Mouse (Mus musculus) heart, embryonic 16.5 days (tissue): Measurements from ENCODE around the gene Kif1b. TPM values are rescaled to one million over a fixed set of nuclear protein-coding genes. Genes with fewer than 3 reads are reported as not detected.

Experiments used
- ATAC-seq: fragments of 200-750 bp; cut with Nextera tagmentation; replicated peaks from 2 replicates; pipeline ENCODE4 v1.8.0; 2017; ENCODE audit warnings: moderate number of reproducible peaks; ENCODE audit not compliant: insufficient read depth, low FRiP score; ENCODE audit errors: extremely low read depth
- H3K27ac ChIP-seq: fragments of 300-500 bp; sonication (generic); 2 replicates; pipeline ENCODE4 v1.5.1; 2014; ENCODE audit warnings: mild to moderate bottlenecking, low read length, control low read depth, moderate library complexity
- H3K27me3 ChIP-seq: fragments of 300-500 bp; sonication (generic); 2 replicates; pipeline ENCODE4 v1.6.1; 2014; ENCODE audit warnings: low read length, mixed read lengths; ENCODE audit not compliant: control insufficient read depth, insufficient read depth
- H3K36me3 ChIP-seq: fragments of 300-500 bp; sonication (generic); 2 replicates; pipeline ENCODE4 v1.6.1; 2014; ENCODE audit not compliant: control insufficient read depth, insufficient read depth
- H3K4me1 ChIP-seq: fragments of 300-500 bp; sonication (generic); 2 replicates; pipeline ENCODE4 v1.6.1; 2014; ENCODE audit warnings: low read length, mixed read lengths; ENCODE audit not compliant: control insufficient read depth, insufficient read depth
- H3K4me2 ChIP-seq: fragments of 300-500 bp; sonication (generic); 2 replicates; pipeline ENCODE4 v1.6.1; 2014; ENCODE audit warnings: low read depth, mild to moderate bottlenecking, control low read depth, low read length
- H3K4me3 ChIP-seq: fragments of 300-500 bp; sonication (generic); 2 replicates; pipeline ENCODE4 v1.5.1; 2014; ENCODE audit warnings: mild to moderate bottlenecking, control low read depth, low read length
- H3K9ac ChIP-seq: fragments of 300-500 bp; sonication (generic); 2 replicates; pipeline ENCODE4 v1.6.1; 2014; ENCODE audit warnings: low read length, control low read depth
- H3K9me3 ChIP-seq: fragments of 300-500 bp; sonication (generic); replicated peaks from 2 replicates; pipeline ENCODE4 v1.6.1; 2016; ENCODE audit warnings: low read length; ENCODE audit not compliant: control insufficient read depth
- WGBS: fragments of 180-500 bp; shearing (Covaris S2); extraction: QIAGEN DNeasy Blood & Tissue Kit; methylation state at CpG from one replicate; pipeline ENCODE4 v1.1.7; 2014; 5-methylcytosine and 5-hydroxymethylcytosine counted together
- polyA plus RNA-seq: library from polyadenylated mRNA; unstranded; fragments of >200 nt; fragmentation: Nextera tagmentation; extraction: Ambion mirVana; gene quantifications from 2 replicates; pipeline ENCODE4 v1.2.1, GENCODE M21; 2015

Kif1b gene
- polyA plus RNA-seq, 1 experiment from 2014 or later, result 39.8 TPM

GRCm38 (mm10) chr4:149131789-149132565, 175.5 kb downstream of the Kif1b start:
- Histone ChIP-seq H3K9ac (no peak overlapping the region), H3K27ac (no peak overlapping the region), H3K9me3 (no peaks in the 10 kb centered on the region), H3K4me1 (0 out of 2 replicates have a peak, but pooled peaks cover 2% of the 10 kb centered on the region), H3K27me3 (no peaks in the 10 kb centered on the region), H3K4me2 (no peak overlapping the region), H3K36me3 (peaks cover 3% of the 10 kb centered on the region; the same call in 1 of the 2 replicates), H3K4me3 (no peak overlapping the region)
- no peak for ATAC-seq
- 82% methylated on average over 21 of the region's 21 CpGs for WGBS

GRCm38 (mm10) chr4:149131021-149131752, 176.3 kb downstream of the Kif1b start:
- Histone ChIP-seq H3K27me3 (no peaks in the 10 kb centered on the region), H3K9me3 (no peaks in the 10 kb centered on the region), H3K36me3 (peaks cover 3% of the 10 kb centered on the region; the same call in 1 of the 2 replicates), H3K4me3 (no peak overlapping the region), H3K4me1 (no peaks in the 10 kb centered on the region), H3K4me2 (no peak overlapping the region), H3K27ac (no peak overlapping the region), H3K9ac (no peak overlapping the region)
- ATAC-seq, result no peak
- 89% methylated on average over 23 of the region's 23 CpGs for WGBS

- Histone ChIP-seq H3K9ac (no peak overlapping the region), H3K4me3 (no peak overlapping the region), H3K4me1 (no peaks in the 10 kb centered on the region), H3K27ac (no peak overlapping the region), H3K9me3 (no peaks in the 10 kb centered on the region), H3K27me3 (no peaks in the 10 kb centered on the region), H3K36me3 (peaks cover 3% of the 10 kb centered on the region; the same call in 1 of the 2 replicates), H3K4me2 (no peak overlapping the region)
- ATAC-seq, result no peak
- 83% methylated on average over 18 of the region's 18 CpGs for WGBS
These were observed 179.0 kb downstream of the Kif1b start for GRCm38 (mm10) chr4:149128467-149128866.

GRCm38 (mm10) chr4:149126663-149127062, 180.8 kb downstream of the Kif1b start, which contains the start of gene Cort:
TSS of gene Cort (minus strand) at chr4:149126763.
- peaks cover 3% of the 10 kb centered on the region; the same call in 1 of the 2 replicates for H3K36me3 ChIP-seq
- 80% methylated on average over 11 of the region's 11 CpGs for WGBS

More at GRCm38 (mm10) chr4:149126663-149127062, 180.8 kb downstream of the Kif1b start, which contains the start of gene Cort:
- no peak for ATAC-seq
- no peak within 1 kb of the TSS for H3K9ac ChIP-seq
- no peak within 1 kb of the TSS for H3K4me3 ChIP-seq
- no peak within 1 kb of the TSS for H3K4me2 ChIP-seq
- H3K27me3 ChIP-seq, result no peaks in the 10 kb centered on the region
- no peaks in the 10 kb centered on the region for H3K9me3 ChIP-seq
- no peaks in the 10 kb centered on the region for H3K4me1 ChIP-seq
- no peak within 1 kb of the TSS for H3K27ac ChIP-seq

Other genes with a start within 250 kb of the Kif1b start
- 44.1 and 44.6 TPM in 2 replicates for gene Pex14, start 207.8 kb downstream of the Kif1b start, polyA plus RNA-seq
- 29.3 and 33.8 TPM in 2 replicates for gene Dffa, start 203.5 kb downstream of the Kif1b start, polyA plus RNA-seq
- not detected in 2 replicates for gene Cort, start 180.9 kb downstream of the Kif1b start, polyA plus RNA-seq
- 20.9 and 22.8 TPM in 2 replicates for gene Cenps, start 170.1 kb downstream of the Kif1b start, polyA plus RNA-seq
- gene Pgd, start 140.9 kb downstream of the Kif1b start, polyA plus RNA-seq, result 78.2 and 84.0 TPM in 2 replicates
- gene Ube4b, start 119.1 kb upstream of the Kif1b start, polyA plus RNA-seq, result 29.9 and 32.5 TPM in 2 replicates
- 13.0 and 14.6 TPM in 2 replicates for gene Rbp7, start 147.3 kb upstream of the Kif1b start, polyA plus RNA-seq
- 0.34 and 0.41 TPM in 2 replicates for gene Tmem274, start 169.7 kb upstream of the Kif1b start, polyA plus RNA-seq
- gene Nmnat1, start 177.5 kb upstream of the Kif1b start, polyA plus RNA-seq, result 13.5 and 15.8 TPM in 2 replicates
- gene Lzic, start 177.5 kb upstream of the Kif1b start, polyA plus RNA-seq, result 32.0 and 39.3 TPM in 2 replicates
- gene Ctnnbip1, start 210.5 kb upstream of the Kif1b start, polyA plus RNA-seq, result 28.7 and 38.3 TPM in 2 replicates